Mouse (Mus musculus): ENCODE measurements around the gene Nfkbiz. TPM values are rescaled to one million over a fixed set of nuclear protein-coding genes. Genes with fewer than 3 reads are reported as not detected.
"Not testable (repeated sequence)": the region's sequence is repeated elsewhere in the genome, so short reads cannot be mapped to it uniquely, and the experiment has no call there.

The Nfkbiz gene
- polyA plus RNA-seq, 1 experiment from 2014 or later, result 3.9 TPM

- Histone ChIP-seq H3K4me2 (ENCODE audit: low read depth, low read length) (no peak overlapping the region), H3K27ac (replicated peaks; ENCODE audit: low read depth, low read length) (no peak overlapping the region), H3K4me3 (ENCODE audit: low read depth, low read length) (no peak overlapping the region), H3K27me3 (ENCODE audit: control insufficient read depth, insufficient read depth, low read length) (no peaks in the 10 kb centered on the region), H3K9me3 (replicated peaks; ENCODE audit: control insufficient read depth, low read length) (no peaks in the 10 kb centered on the region), H3K9ac (replicated peaks; ENCODE audit: low read length) (no peak overlapping the region), H3K36me3 (replicated peaks; ENCODE audit: control insufficient read depth, insufficient read depth, low read depth, low read length) (0 out of 2 replicates have a peak, but pooled peaks cover 2% of the 10 kb centered on the region), H3K4me1 (ENCODE audit: control insufficient read depth, insufficient read depth, low read length) (no peaks in the 10 kb centered on the region)
- ATAC-seq (replicated peaks; ENCODE audit: insufficient number of reproducible peaks, low FRiP score, low TSS enrichment, low read depth) (no peak), DNase-seq (ENCODE audit: low spot score) (no peak)
- WGBS, result 88% methylated on average over 5 of the region's 5 CpGs
Measured at GRCm38 (mm10) chr16:55843134-55843533, 4.4 kb upstream of the Nfkbiz start.

DNA sequence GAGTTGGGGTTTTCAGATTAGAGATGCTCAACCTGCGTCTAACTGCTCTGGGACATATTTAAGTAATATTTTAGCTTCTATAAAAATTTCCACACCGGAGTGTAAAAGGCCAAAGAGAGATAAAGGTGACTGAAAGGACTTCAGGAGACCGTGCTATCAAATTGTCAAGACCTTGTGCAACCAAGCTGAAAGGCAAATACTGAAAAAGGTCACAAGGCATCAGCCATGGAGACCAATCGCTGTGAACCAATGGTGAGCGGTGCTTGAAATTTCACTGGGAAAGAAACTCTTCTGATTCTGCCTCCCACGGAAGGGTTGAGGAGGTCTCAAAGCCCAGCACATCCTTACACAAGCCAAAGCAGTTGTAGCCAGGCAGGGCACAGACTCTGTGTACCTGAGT lies 2.8 kb upstream of the Nfkbiz start:
- Histone ChIP-seq H3K27ac (replicated peaks; ENCODE audit: low read depth, low read length) (no peak overlapping the region), H3K27me3 (ENCODE audit: control insufficient read depth, insufficient read depth, low read length) (no peaks in the 10 kb centered on the region), H3K9me3 (replicated peaks; ENCODE audit: control insufficient read depth, low read length) (no peaks in the 10 kb centered on the region), H3K4me1 (ENCODE audit: control insufficient read depth, insufficient read depth, low read length) (no peaks in the 10 kb centered on the region), H3K36me3 (replicated peaks; ENCODE audit: control insufficient read depth, insufficient read depth, low read depth, low read length) (0 out of 2 replicates have a peak, but pooled peaks cover 2% of the 10 kb centered on the region), H3K4me3 (ENCODE audit: low read depth, low read length) (no peak overlapping the region), H3K9ac (replicated peaks; ENCODE audit: low read length) (no peak overlapping the region), H3K4me2 (ENCODE audit: low read depth, low read length) (no peak overlapping the region)
- ATAC-seq (replicated peaks; ENCODE audit: insufficient number of reproducible peaks, low FRiP score, low TSS enrichment, low read depth) (no peak), DNase-seq (ENCODE audit: low spot score) (no peak)
- WGBS, result 89% methylated on average over 6 of the region's 6 CpGs

DNA sequence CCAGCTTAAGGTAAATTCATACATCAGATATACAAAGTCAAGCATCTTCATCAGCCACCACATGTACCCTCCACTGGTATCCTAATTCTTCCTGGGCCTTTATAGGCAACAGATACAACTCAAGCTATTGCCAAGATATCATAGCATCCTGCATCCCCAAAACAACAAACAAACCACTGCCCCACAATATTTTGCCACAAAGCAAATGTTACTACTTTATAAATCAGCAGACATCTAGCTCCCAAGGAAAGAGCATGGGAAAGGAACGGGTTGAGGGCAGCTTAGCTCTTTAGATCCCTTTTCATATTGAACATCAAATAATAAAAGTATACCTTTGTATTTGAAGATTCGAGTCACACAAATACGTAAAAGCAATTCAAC lies 580 bp downstream of the Nfkbiz start:
- Histone ChIP-seq H3K4me3 (ENCODE audit: low read depth, low read length) (peak overlapping the region; percentile 62), H3K9me3 (replicated peaks; ENCODE audit: control insufficient read depth, low read length) (no peaks in the 10 kb centered on the region), H3K27me3 (ENCODE audit: control insufficient read depth, insufficient read depth, low read length) (no peaks in the 10 kb centered on the region), H3K4me1 (ENCODE audit: control insufficient read depth, insufficient read depth, low read length) (no peaks in the 10 kb centered on the region), H3K9ac (replicated peaks; ENCODE audit: low read length) (peak overlapping the region; percentile 88), H3K27ac (replicated peaks; ENCODE audit: low read depth, low read length) (no peak overlapping the region), H3K36me3 (replicated peaks; ENCODE audit: control insufficient read depth, insufficient read depth, low read depth, low read length) (no peaks in the 10 kb centered on the region), H3K4me2 (ENCODE audit: low read depth, low read length) (peak overlapping the region; percentile 26)
- ATAC-seq (replicated peaks; ENCODE audit: insufficient number of reproducible peaks, low FRiP score, low TSS enrichment, low read depth), result no peak
- WGBS, result 14% methylated on average over 3 of the region's 3 CpGs
- DNase-seq (ENCODE audit: low spot score), result no peak

GRCm38 (mm10) chr16:55837653-55838052 lies 1.0 kb downstream of the Nfkbiz start:
- 92% methylated on average over 8 of the region's 8 CpGs for WGBS
- not testable (repeated sequence) for H3K27ac ChIP-seq (replicated peaks; ENCODE audit: low read depth, low read length); DNase-seq (ENCODE audit: low spot score); ATAC-seq (replicated peaks; ENCODE audit: insufficient number of reproducible peaks, low FRiP score, low TSS enrichment, low read depth); H3K4me2 ChIP-seq (ENCODE audit: low read depth, low read length); H3K9ac ChIP-seq (replicated peaks; ENCODE audit: low read length); H3K9me3 ChIP-seq (replicated peaks; ENCODE audit: control insufficient read depth, low read length); H3K27me3 ChIP-seq (ENCODE audit: control insufficient read depth, insufficient read depth, low read length); H3K36me3 ChIP-seq (replicated peaks; ENCODE audit: control insufficient read depth, insufficient read depth, low read depth, low read length); H3K4me1 ChIP-seq (ENCODE audit: control insufficient read depth, insufficient read depth, low read length)
- H3K4me3 ChIP-seq (ENCODE audit: low read depth, low read length), result peak overlapping the region; percentile 62; the same call in 1 of the 2 replicates

GRCm38 (mm10) chr16:55837168-55837567 lies 1.5 kb downstream of the Nfkbiz start:
- no peak for DNase-seq (ENCODE audit: low spot score)
- H3K36me3 ChIP-seq (replicated peaks; ENCODE audit: control insufficient read depth, insufficient read depth, low read depth, low read length), result no peaks in the 10 kb centered on the region
- ATAC-seq (replicated peaks; ENCODE audit: insufficient number of reproducible peaks, low FRiP score, low TSS enrichment, low read depth), result no peak
- no peak overlapping the region for H3K4me2 ChIP-seq (ENCODE audit: low read depth, low read length)
- H3K9ac ChIP-seq (replicated peaks; ENCODE audit: low read length), result no peak overlapping the region
- no peaks in the 10 kb centered on the region for H3K4me1 ChIP-seq (ENCODE audit: control insufficient read depth, insufficient read depth, low read length)
- 84% methylated on average over 2 of the region's 2 CpGs for WGBS
- H3K9me3 ChIP-seq (replicated peaks; ENCODE audit: control insufficient read depth, low read length), result no peaks in the 10 kb centered on the region
- no peak overlapping the region for H3K4me3 ChIP-seq (ENCODE audit: low read depth, low read length)
- H3K27me3 ChIP-seq (ENCODE audit: control insufficient read depth, insufficient read depth, low read length), result no peaks in the 10 kb centered on the region
- H3K27ac ChIP-seq (replicated peaks; ENCODE audit: low read depth, low read length), result no peak overlapping the region

GRCm38 (mm10) chr16:55835798-55836197 lies 2.9 kb downstream of the Nfkbiz start:
- no peaks in the 10 kb centered on the region for H3K36me3 ChIP-seq (replicated peaks; ENCODE audit: control insufficient read depth, insufficient read depth, low read depth, low read length)

GRCm38 (mm10) chr16:55832617-55833016 lies 6.1 kb downstream of the Nfkbiz start:
- WGBS, result 96% methylated on average over 8 of the region's 8 CpGs
- Histone ChIP-seq H3K9me3 (replicated peaks; ENCODE audit: control insufficient read depth, low read length) (no peaks in the 10 kb centered on the region), H3K36me3 (replicated peaks; ENCODE audit: control insufficient read depth, insufficient read depth, low read depth, low read length) (no peaks in the 10 kb centered on the region), H3K4me3 (ENCODE audit: low read depth, low read length) (no peak overlapping the region), H3K9ac (replicated peaks; ENCODE audit: low read length) (no peak overlapping the region), H3K27me3 (ENCODE audit: control insufficient read depth, insufficient read depth, low read length) (no peaks in the 10 kb centered on the region), H3K27ac (replicated peaks; ENCODE audit: low read depth, low read length) (no peak overlapping the region), H3K4me1 (ENCODE audit: control insufficient read depth, insufficient read depth, low read length) (no peaks in the 10 kb centered on the region), H3K4me2 (ENCODE audit: low read depth, low read length) (no peak overlapping the region)
- ATAC-seq (replicated peaks; ENCODE audit: insufficient number of reproducible peaks, low FRiP score, low TSS enrichment, low read depth), result no peak
- no peak for DNase-seq (ENCODE audit: low spot score)

More at GRCm38 (mm10) chr16:55835798-55836197, 2.9 kb downstream of the Nfkbiz start:
- Histone ChIP-seq H3K4me1 (ENCODE audit: control insufficient read depth, insufficient read depth, low read length) (no peaks in the 10 kb centered on the region), H3K4me3 (ENCODE audit: low read depth, low read length) (no peak overlapping the region), H3K9me3 (replicated peaks; ENCODE audit: control insufficient read depth, low read length) (no peaks in the 10 kb centered on the region), H3K4me2 (ENCODE audit: low read depth, low read length) (no peak overlapping the region), H3K9ac (replicated peaks; ENCODE audit: low read length) (no peak overlapping the region), H3K27me3 (ENCODE audit: control insufficient read depth, insufficient read depth, low read length) (no peaks in the 10 kb centered on the region), H3K27ac (replicated peaks; ENCODE audit: low read depth, low read length) (no peak overlapping the region)
- DNase-seq (ENCODE audit: low spot score) (no peak), ATAC-seq (replicated peaks; ENCODE audit: insufficient number of reproducible peaks, low FRiP score, low TSS enrichment, low read depth) (no peak)

DNA sequence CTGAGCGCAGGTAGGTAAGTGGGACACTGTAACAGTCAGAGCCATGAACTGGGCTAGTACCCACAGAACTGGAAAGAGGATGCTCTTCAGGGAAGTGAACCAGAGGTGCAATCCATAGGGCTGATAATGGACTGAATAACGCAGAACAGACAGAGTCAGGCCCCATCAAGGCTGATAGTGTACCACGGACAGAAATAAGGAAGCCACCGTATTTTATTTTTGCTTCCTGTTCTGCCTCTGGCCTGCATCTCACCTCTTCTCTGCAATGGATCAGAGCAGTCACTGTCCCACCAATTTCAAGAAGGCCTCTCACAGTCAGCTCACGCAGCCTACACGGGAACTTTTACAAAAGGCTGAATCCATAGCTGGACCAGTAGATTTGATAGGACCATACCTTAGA lies 6.7 kb downstream of the Nfkbiz start:
- 94% methylated on average over 6 of the region's 6 CpGs for WGBS

More for the DNA sequence above, 6.7 kb downstream of the Nfkbiz start:
- H3K4me2 ChIP-seq (ENCODE audit: low read depth, low read length), result no peak overlapping the region
- H3K9me3 ChIP-seq (replicated peaks; ENCODE audit: control insufficient read depth, low read length), result no peaks in the 10 kb centered on the region
- H3K27ac ChIP-seq (replicated peaks; ENCODE audit: low read depth, low read length), result no peak overlapping the region
- H3K36me3 ChIP-seq (replicated peaks; ENCODE audit: control insufficient read depth, insufficient read depth, low read depth, low read length), result no peaks in the 10 kb centered on the region
- no peaks in the 10 kb centered on the region for H3K27me3 ChIP-seq (ENCODE audit: control insufficient read depth, insufficient read depth, low read length)
- DNase-seq (ENCODE audit: low spot score) (no peak), ATAC-seq (replicated peaks; ENCODE audit: insufficient number of reproducible peaks, low FRiP score, low TSS enrichment, low read depth) (no peak)
- no peak overlapping the region for H3K4me3 ChIP-seq (ENCODE audit: low read depth, low read length)
- no peak overlapping the region for H3K9ac ChIP-seq (replicated peaks; ENCODE audit: low read length)
- no peaks in the 10 kb centered on the region for H3K4me1 ChIP-seq (ENCODE audit: control insufficient read depth, insufficient read depth, low read length)

Measured in embryonic facial prominence, embryonic 11.5 days (tissue).